ENCODE assay signal across 8 mouse cellular contexts in the genomic region with DNA sequence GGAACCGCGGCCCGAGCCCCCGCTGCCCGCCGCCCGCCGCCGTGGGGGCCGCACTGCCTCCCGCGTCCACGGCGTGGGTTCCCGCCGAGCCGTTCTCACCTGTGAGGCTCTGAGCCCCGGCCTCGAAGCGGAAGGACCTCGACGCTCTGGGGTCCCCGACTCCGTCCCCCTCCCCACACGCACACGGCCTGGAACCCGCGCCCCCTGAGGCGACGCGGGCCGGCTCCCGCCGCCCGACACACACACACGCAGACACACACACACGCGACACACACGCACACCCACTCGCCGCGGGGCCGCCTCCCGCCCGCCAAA. TPM values are rescaled to one million over a fixed set of nuclear protein-coding genes. Genes with fewer than 3 reads are reported as not detected.
DNase-seq lines count a peak whose midpoint lies in the region; ATAC-seq and TF ChIP-seq lines count a peak whose summit lies in the region.

No protein-coding gene starts in this region.

- no peaks in the 10 kb centered on the region for H3K9me3 ChIP-seq in embryonic facial prominence, embryonic 11.5 days (replicated peaks; ENCODE audit: control insufficient read depth, low read length)
- no peaks in the 10 kb centered on the region for H3K9me3 ChIP-seq in hindbrain, embryonic 14.5 days (ENCODE audit: control insufficient read depth, low read length)
- no peaks in the 10 kb centered on the region for H3K9me3 ChIP-seq in midbrain, postnatal 0 days (ENCODE audit: low read length)

- TF ChIP-seq CTCF in midbrain, postnatal 0 days (IDR thresholded peaks at IDR 0.05) = no peak

- no peaks in the 10 kb centered on the region for H3K4me1 ChIP-seq in embryonic facial prominence, embryonic 11.5 days (ENCODE audit: control insufficient read depth, insufficient read depth, low read length)
- peaks cover 14% of the 10 kb centered on the region for H3K4me1 ChIP-seq in hindbrain, embryonic 14.5 days (replicated peaks; ENCODE audit: control insufficient read depth, insufficient read depth, low read length)
- peaks cover 4% of the 10 kb centered on the region; the same call in 1 of the 2 replicates for H3K4me1 ChIP-seq in midbrain, postnatal 0 days (ENCODE audit: insufficient read depth, low read length)

- H3K27ac ChIP-seq in embryonic facial prominence, embryonic 11.5 days (replicated peaks; ENCODE audit: low read depth, low read length) = peak overlapping the region; percentile 98
- H3K27ac ChIP-seq in hindbrain, embryonic 14.5 days = peak overlapping the region; percentile 98
- H3K27ac ChIP-seq in midbrain, postnatal 0 days (ENCODE audit: low read depth, low read length) = peak overlapping the region; percentile 96

- H3K36me3 ChIP-seq in embryonic facial prominence, embryonic 11.5 days (replicated peaks; ENCODE audit: control insufficient read depth, insufficient read depth, low read depth, low read length) = no peaks in the 10 kb centered on the region
- no peaks in the 10 kb centered on the region for H3K36me3 ChIP-seq in hindbrain, embryonic 14.5 days (replicated peaks; ENCODE audit: control insufficient read depth, insufficient read depth)
- H3K36me3 ChIP-seq in midbrain, postnatal 0 days (ENCODE audit: insufficient read depth, low read length) = no peaks in the 10 kb centered on the region

- H3K27me3 ChIP-seq in embryonic facial prominence, embryonic 11.5 days (ENCODE audit: control insufficient read depth, insufficient read depth, low read length) = no peaks in the 10 kb centered on the region
- H3K27me3 ChIP-seq in hindbrain, embryonic 14.5 days (ENCODE audit: control insufficient read depth, insufficient read depth, low read length) = no peaks in the 10 kb centered on the region
- no peaks in the 10 kb centered on the region for H3K27me3 ChIP-seq in midbrain, postnatal 0 days (ENCODE audit: insufficient read depth, low read length)

- WGBS in embryonic facial prominence, embryonic 11.5 days = under 1% methylated on average over 28 of the region's 45 CpGs
- under 1% methylated on average over 37 of the region's 45 CpGs for WGBS in hindbrain, embryonic 14.5 days
- 0% methylated on average over 37 of the region's 45 CpGs for WGBS in midbrain, postnatal 0 days

- H3K4me2 ChIP-seq in embryonic facial prominence, embryonic 11.5 days (ENCODE audit: low read depth, low read length) = peak overlapping the region; percentile 76
- H3K4me2 ChIP-seq in hindbrain, embryonic 14.5 days (replicated peaks) = peak overlapping the region; percentile 80
- H3K4me2 ChIP-seq in midbrain, postnatal 0 days (ENCODE audit: low read depth, low read length, poor library complexity, severe bottlenecking) = peak overlapping the region; percentile 77

- peak; percentile 24 for ATAC-seq in embryonic facial prominence, embryonic 11.5 days (replicated peaks; ENCODE audit: insufficient number of reproducible peaks, low FRiP score, low TSS enrichment, low read depth)
- ATAC-seq in hindbrain, embryonic 14.5 days (ENCODE audit: low FRiP score) = peak; percentile 28
- ATAC-seq in midbrain, postnatal 0 days (ENCODE audit: low FRiP score) = peak; percentile 55
- ATAC-seq in monocyte, adult 5-6 weeks (replicated peaks; ENCODE audit: insufficient number of reproducible peaks, low FRiP score, low TSS enrichment, poor library complexity, severe bottlenecking) = no peak

- peak overlapping the region; percentile 96 for H3K4me3 ChIP-seq in embryonic facial prominence, embryonic 11.5 days (ENCODE audit: low read depth, low read length)
- peak overlapping the region; percentile 95 for H3K4me3 ChIP-seq in hindbrain, embryonic 14.5 days (replicated peaks; ENCODE audit: low read length)
- H3K4me3 ChIP-seq in midbrain, postnatal 0 days (ENCODE audit: low read depth, low read length) = peak overlapping the region; percentile 98

- peak overlapping the region; percentile 98 for H3K9ac ChIP-seq in embryonic facial prominence, embryonic 11.5 days (replicated peaks; ENCODE audit: low read length)
- H3K9ac ChIP-seq in hindbrain, embryonic 14.5 days = peak overlapping the region; percentile 94
- H3K9ac ChIP-seq in midbrain, postnatal 0 days (replicated peaks; ENCODE audit: low read length, poor library complexity, severe bottlenecking) = peak overlapping the region; percentile 99

- DNase-seq in layer of hippocampus, adult 9-11 months = peak; percentile 64
- no peak for DNase-seq in layer of hippocampus, adult 8-10 months (ENCODE audit: low spot score in 2 of 2)
- DNase-seq in embryonic facial prominence, embryonic 11.5 days (ENCODE audit: low spot score) = peak; percentile 47
- no peak for DNase-seq in hindbrain, embryonic 14.5 days (ENCODE audit: low spot score)
- no peak for DNase-seq in midbrain, postnatal 0 days (ENCODE audit: low spot score)
- DNase-seq in right cerebral cortex, postnatal 14 days = no peak
- DNase-seq in B cell, adult 2 months = no peak

RNA-seq across cellular contexts. Expression of gene Cnot6l, which starts 2.8 kb away (rescaled TPM):
- 10 to 100 TPM; 66.6 to 87.0 (median 76.1) TPM for total RNA-seq in layer of hippocampus, adult 8-10 months (2022)
- 13.7 and 13.8 TPM in 2 replicates for polyA plus RNA-seq in embryonic facial prominence, embryonic 11.5 days (2014; fragmentation: Nextera tagmentation; extraction: Ambion mirVana)
- polyA plus RNA-seq in hindbrain, embryonic 14.5 days (2014; fragmentation: Nextera tagmentation; extraction: Ambion mirVana) = 19.1 and 20.0 TPM in 2 replicates
- total RNA-seq in midbrain, postnatal 0 days (2014; rRNA removed) = 18.2 and 33.2 TPM in 2 replicates
- polyA plus RNA-seq in midbrain, postnatal 0 days (2015; fragmentation: Nextera tagmentation; extraction: Ambion mirVana) = 17.4 and 19.2 TPM in 2 replicates
- total RNA-seq in monocyte, adult 5-6 weeks (2017) = 68.1 to 199 TPM (median 82.2 TPM) in 3 replicates

RNA-seq across cellular contexts. Expression of gene Mrpl1, which starts 48.1 kb away (rescaled TPM):
- total RNA-seq in layer of hippocampus, adult 8-10 months (2022) = 10 to 100 TPM; 15.4 to 20.7 (median 17.2) TPM
- 26.5 and 29.7 TPM in 2 replicates for polyA plus RNA-seq in embryonic facial prominence, embryonic 11.5 days (2014; fragmentation: Nextera tagmentation; extraction: Ambion mirVana)
- 18.5 and 19.0 TPM in 2 replicates for polyA plus RNA-seq in hindbrain, embryonic 14.5 days (2014; fragmentation: Nextera tagmentation; extraction: Ambion mirVana)
- 14.6 and 21.9 TPM in 2 replicates for total RNA-seq in midbrain, postnatal 0 days (2014; rRNA removed)
- polyA plus RNA-seq in midbrain, postnatal 0 days (2015; fragmentation: Nextera tagmentation; extraction: Ambion mirVana) = 11.4 and 11.5 TPM in 2 replicates
- total RNA-seq in monocyte, adult 5-6 weeks (2017) = 17.3 to 46.7 TPM (median 42.3 TPM) in 3 replicates

Comparison
In these comparisons a context has a peak if more than half of its experiments do, and no peak if none do; other contexts are left out.
1. DNase-seq: peak in layer of hippocampus, adult 9-11 months (single experiment) and embryonic facial prominence, embryonic 11.5 days (single experiment); none in layer of hippocampus, adult 8-10 months (0 of 2), hindbrain, embryonic 14.5 days (single experiment), midbrain, postnatal 0 days (single experiment), right cerebral cortex, postnatal 14 days (single experiment) and B cell, adult 2 months (0 of 2).
2. Peak in every context shown above with its lines, with median percentiles within 50 percentile points of each other: H3K27ac ChIP-seq, H3K4me2 ChIP-seq, H3K4me3 ChIP-seq and H3K9ac ChIP-seq.